Mouse (Mus musculus) induced T-regulatory cell, adult 2 months (primary cell): ENCODE measurements around the gene Cyfip1.
"Not testable (repeated sequence)": the region's sequence is repeated elsewhere in the genome, so short reads cannot be mapped to it uniquely, and the experiment has no call there.

Experiments
- DNase-seq: peaks from one replicate; pipeline ENCODE4 v3.0.0-alpha.2; 2012; ENCODE audit warnings: low read depth

Cyfip1 gene

DNA sequence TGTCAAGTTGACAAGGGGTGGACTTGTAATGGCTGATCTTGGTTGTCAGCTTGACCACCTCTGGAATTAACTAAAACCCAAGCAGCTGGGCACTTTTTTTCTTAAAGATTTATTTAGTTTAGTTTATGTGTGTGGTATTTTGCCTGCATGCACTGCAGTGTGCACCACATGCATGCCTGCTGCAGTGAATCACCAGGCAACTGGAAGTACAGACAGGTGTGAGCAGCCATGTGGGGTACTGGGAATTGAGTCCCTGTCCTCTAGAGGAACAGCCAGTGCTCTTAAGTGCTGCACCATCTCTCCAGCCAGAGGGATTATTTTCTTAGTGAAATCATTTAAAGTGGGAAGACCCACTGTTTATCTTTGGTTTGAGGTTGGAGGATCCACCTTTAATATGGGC, 23.5 kb downstream of the Cyfip1 start:
- no peak for DNase-seq

DNA sequence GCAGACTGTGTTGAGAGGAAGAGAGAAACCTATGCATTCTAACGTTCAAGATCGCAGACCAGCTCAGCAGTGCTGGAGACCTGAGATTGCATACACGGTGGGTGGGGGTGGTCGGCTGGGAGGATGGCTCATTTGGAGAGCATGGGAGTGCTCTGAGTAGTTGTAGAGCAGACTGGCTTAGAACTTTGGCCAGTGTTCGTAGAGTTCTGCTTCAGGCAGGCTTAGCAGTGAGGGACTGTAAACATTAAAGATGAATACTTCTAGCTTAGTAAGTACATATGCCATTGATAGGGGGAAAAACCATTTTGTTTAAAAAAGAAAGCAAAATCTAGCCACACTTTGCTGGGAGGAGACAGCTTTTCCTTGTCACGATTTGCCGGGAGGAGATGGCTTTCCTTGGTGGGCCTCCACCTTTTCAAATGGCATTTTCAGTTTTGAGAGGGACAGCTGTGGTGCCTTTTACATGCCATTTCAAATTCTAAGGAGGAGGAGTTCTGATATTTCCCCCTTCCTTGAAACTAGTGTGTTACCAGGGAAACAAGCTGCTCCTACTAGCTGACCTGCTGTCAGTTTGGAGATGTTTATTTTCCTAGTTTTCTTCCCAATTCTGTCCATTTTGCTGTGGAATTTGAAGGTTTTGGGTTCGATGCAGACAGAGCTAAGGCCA, 24.3 kb downstream of the Cyfip1 start:
- no peak for DNase-seq

DNA sequence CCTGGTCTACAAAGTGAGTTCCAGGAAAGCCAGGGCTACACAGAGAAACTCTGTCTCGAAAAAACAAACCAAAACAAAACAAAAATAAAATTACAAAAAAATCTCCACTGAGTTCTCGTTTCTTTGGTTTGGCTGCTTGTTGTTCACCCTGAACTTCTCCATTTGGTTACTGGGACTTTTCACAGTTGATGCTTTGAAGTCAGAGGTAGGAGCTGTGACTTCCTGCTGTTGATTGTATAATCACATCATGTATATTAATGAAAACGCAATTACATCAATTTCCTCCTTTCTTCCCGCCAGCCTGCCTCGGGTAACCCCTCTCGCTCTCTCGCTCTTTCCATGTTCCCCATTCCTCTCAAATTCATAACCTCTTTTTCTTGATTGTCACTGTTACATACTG, 26.7 kb downstream of the Cyfip1 start:
- no peak for DNase-seq

DNA sequence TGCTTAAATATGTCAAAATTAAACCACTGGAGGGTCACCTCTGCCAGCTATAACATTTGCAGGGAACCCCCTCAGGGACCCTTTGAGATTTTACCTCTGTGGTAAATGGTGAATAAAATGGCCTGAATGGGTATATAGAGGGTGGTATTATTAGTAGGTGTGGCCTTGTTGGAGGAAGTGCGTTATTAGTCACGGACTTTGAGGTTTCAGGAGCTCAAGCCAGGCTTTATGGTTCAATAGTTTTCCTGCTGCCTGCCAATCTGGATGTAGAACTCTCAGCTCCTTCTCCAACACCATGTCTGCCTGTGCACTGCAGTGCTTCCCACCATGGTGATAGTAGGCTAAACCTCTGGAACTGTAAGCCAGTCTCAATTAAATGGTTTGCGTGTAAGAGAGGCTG, 27.7 kb downstream of the Cyfip1 start:
- no peak for DNase-seq

DNA sequence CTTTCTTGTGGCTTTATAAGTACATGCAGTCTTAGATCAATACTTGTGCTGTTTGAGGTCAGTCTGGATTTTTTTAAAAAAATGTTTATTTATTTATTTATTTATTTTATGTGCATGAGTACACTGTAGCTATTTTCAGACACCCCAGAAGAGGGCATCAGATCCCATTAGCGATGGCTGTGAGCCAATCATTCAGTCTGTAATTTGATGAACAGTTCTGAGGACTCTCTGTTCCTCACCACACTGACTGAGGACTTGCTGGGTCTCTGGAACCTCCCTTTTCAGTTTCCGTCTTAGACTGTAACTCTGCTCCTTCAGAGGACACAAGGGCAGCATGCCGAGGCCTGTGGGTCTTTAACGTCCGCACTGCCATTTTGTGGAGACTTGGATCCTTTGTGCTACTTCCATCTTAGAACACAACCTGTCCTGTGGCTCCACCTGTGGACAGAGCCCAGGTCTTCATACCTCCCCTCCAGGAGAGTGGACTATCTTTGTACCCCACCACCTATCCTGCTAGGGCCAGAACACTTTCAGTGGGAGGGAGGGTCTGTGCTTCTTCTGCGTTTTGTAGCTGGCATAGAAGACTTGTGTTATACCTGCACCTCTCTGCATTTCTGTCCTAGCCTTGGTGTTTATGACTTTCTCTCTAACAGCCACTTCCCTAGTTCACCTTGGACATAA, 28.9 kb downstream of the Cyfip1 start:
- DNase-seq = no peak

DNA sequence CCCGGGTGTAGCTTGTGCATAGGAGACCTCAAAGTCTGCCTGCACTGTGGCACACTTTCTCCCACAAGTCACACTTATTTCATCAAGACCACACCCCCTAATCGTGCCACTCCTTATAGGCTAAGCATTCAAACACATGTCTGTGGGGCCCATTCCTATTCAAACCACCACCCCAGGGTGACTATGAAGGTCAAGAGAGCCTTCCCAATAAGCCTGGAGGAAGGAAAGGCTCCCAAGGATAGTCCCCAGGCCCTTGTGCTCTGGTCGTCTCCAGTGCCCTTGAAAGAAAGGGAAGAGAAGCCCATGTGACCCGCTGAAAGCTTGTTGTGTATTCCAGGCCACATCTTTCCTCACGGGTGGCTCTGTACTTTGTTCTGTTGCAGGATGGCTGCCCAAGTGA, 29.9 kb downstream of the Cyfip1 start:
- no peak for DNase-seq

GRCm38 (mm10) chr7:55874703-55875102, 33.2 kb downstream of the Cyfip1 start:
- DNase-seq = no peak

GRCm38 (mm10) chr7:55877721-55878120, 36.2 kb downstream of the Cyfip1 start:
- DNase-seq = no peak

DNA sequence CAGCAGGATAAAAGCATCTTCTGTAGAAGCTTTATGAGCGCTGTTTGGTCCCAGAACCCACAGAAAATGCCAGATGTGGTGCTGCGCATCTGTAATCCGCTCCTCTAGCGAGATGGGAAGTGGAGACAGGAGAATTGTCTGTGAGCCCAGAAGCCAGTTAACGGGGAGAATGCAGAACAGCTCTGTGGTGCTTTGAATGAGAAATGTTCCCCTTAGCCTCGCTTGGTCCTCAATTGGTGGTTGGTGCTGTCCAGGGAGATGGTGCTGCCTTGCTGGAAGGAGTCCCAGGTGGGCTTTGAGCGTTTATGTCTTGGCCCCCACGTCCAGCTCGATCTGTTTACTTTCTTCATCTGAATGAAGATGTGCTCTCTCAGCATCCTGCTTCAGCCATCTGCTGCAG, 39.3 kb downstream of the Cyfip1 start:
- DNase-seq = no peak

DNA sequence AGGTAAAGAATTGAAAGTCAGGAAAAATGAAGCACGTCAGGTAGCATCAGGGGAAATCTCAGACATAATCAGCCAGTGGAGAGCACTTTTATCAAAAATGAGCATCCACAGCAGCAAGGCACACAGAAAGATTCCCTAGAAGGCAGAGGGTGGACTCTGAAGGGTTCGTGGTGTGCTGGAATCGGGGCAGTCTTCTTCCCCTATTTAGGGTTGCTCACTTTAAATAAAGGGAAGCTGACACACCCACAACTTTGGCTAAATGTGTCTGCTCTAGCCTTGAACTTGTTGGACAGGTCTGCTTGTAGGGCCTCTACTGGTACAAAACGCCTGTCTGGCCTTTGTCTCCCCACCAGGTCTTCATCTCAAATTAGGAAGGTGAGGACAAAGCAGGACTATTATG, 47.1 kb downstream of the Cyfip1 start:
- no peak for DNase-seq

DNA sequence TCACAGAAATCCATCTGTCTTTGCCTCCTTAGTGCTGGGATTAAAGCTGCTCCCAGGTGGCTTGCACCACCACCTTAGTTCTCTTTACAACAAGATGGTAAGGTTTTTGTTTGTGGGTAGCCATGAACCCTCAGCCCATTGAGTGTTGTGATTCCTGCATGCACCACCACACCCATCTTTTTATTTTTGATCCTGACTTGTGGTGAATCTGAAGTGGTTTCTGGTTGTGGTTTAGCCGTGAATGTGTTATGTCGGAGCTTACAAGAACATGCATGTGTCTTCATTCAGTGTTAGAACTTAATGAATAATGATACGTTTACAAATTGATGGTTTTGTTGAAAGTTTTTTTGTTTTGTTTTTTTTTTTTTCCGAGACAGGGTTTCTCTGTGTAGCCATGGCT, 48.5 kb downstream of the Cyfip1 start:
- peak; percentile 33 for DNase-seq

DNA sequence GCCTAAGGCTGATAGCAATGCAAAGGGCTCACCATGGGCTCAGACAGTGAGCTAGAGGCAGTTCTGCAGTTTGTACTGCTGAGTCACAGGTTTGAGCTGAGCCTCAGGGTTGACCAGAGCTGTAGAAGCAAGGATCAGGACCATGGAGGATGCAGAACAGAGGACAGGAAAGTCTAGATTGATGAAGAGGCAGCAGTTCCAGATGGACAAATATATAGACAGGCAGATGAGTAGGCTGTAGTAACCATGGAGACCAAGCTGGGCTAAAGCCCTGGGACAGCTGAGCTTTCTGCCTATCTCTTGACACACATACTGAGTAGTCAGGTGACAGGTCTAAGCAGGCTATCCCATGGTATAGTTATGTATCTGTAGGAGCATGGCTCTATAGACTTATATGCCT, 49.2 kb downstream of the Cyfip1 start:
- DNase-seq = no peak

DNA sequence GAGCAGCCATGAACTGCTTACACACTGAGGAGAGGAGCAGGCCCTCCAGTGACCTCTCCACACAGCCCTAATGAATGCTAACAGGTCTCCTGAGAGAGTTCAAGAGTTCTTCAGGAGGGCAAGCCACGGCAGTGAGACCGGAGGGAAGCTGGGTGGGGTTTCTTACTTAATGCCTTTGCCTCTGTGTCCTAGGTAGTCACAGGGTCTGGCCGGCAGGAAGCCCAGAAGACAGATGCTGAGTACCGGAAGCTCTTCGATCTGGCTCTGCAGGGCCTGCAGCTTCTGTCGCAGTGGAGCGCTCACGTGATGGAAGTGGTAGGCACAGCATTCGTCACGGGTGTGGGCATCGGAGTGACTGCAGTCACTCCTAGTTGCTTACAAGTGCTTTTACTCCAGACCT, 50.3 kb downstream of the Cyfip1 start:
- DNase-seq = peak; percentile 20

- no peak for DNase-seq
Observed at GRCm38 (mm10) chr7:55903766-55904165, 62.2 kb downstream of the Cyfip1 start.

DNA sequence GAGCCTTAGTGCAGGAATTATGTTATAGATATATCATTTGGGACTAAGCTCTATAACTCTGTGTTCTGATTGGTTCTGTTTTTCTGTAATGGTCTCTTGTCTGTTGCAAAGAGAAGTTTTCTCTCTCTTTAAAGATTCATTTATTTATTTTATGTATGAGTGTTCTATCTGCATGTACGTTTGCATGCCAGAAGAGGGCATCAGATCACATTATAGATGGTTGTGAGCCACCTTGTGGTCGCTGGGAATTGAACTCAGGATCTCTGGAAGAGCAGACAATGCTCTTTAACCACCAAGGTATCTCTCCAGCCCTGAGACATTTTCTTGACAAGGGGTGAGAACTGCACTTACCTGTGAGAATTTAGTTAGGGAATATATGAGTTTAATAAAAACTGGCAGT, 63.9 kb downstream of the Cyfip1 start:
- no peak for DNase-seq

- DNase-seq = no peak
Observed at GRCm38 (mm10) chr7:55909519-55909918, 68.0 kb downstream of the Cyfip1 start.

GRCm38 (mm10) chr7:55910356-55910755, 68.8 kb downstream of the Cyfip1 start:
- no peak for DNase-seq

DNA sequence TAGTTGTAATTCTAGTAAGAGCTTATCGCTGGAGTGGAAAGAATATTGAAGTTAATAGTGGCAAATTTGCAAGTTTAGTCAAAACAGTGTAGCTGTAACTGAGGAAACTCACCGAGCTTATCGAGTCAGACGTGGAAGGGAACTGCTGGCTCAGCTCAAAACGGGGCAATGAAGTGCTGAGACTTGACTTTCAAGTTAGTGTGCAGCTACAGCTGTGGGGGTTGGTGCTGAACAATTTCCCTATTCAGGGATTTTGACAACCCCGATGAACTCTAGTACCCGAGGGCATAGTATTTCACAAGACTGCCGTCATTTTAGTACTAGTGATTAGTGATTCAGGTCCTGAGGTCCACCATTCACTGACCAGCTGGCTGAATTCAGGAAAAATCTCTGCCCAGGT, 69.8 kb downstream of the Cyfip1 start:
- DNase-seq = peak; percentile 10

DNA sequence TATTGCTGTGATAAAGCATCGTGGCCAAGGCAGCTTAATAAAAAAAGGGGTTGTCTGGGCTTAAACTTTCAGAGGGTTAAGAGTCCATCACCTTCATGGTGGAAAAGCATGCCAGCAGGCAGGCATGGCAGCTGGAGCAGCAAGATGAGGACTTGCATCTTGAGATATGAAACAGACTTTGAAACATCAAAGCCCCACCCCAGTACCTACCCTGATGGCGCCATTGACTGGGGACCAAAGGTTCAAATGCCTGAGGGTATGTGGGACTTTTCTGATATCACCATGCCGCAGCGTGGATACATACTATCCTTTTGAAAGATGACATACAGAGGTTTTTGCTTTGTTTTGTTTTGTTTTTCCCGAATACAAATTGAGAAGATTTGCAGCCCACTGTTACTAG, 70.6 kb downstream of the Cyfip1 start:
- no peak for DNase-seq

DNA sequence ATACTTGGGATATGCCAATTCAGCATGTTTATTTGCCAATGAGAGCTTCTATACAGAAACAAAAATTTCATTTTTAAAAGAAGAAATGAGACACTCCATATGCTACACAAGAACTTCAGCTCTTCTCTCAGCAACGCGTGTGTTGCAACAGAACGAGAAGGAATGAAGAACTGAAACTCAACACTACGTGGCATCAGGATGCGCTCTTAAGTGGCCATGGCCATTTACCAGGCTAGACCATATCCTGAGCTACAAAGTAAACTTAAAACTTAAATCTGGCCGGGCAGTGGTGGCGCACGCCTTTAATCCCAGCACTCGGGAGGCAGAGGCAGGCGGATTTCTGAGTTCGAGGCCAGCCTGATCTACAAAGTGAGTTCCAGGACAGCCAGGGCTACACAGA, 76.8 kb downstream of the Cyfip1 start:
- DNase-seq = not testable (repeated sequence)

DNA sequence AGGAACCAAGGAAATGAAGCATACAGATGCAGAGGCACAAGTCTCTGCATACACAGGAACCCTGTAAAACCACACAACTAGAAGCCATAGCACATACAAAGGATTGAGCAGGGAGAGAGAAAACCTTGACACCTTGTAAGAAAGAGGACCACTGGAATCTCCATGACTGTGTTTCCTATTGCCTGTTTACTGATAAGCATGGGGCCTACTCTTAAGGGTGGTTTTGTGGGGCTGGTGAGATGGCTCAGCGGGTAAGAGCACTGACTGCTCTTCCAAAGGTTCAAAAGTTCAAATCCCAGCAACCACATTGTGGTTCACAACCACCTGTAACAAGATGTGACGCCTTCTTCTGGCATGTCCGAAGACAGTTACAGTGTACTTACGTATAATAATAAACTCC, 85.7 kb downstream of the Cyfip1 start:
- DNase-seq = no peak

DNA sequence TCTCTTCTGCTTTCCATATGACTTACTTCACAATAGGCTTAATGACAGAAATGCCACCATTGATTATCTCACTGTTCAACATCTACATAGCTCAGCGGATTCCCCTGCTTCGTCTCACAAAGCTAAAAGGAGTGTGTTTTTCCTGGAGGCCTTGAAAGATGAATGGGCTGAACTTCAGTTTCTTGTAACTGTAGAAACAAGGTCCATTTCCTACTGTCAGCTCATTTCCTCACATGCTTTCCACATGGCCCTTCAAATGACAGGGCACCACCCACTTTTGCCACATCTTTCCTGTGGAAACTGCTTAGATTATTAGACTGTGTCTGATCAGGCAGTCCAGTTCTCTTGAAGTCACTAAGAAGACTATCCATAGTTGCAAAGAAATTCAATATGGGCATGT, 87.1 kb downstream of the Cyfip1 start:
- no peak for DNase-seq

- no peak for DNase-seq
Observed at GRCm38 (mm10) chr7:55935025-55935424, 93.5 kb downstream of the Cyfip1 start.

- no peak for DNase-seq
Observed at GRCm38 (mm10) chr7:55938341-55938740, 96.8 kb downstream of the Cyfip1 start.
